Mouse (Mus musculus) embryonic facial prominence, embryonic 14.5 days (tissue): Measurements from ENCODE around the gene Dapk3. TPM values are rescaled to one million over a fixed set of nuclear protein-coding genes. Genes with fewer than 3 reads are reported as not detected.

Experiments used
- ATAC-seq: fragments of 200-750 bp; cut with Nextera tagmentation; 2 replicates; pipeline ENCODE4 v1.8.0; 2017; ENCODE audit warnings: low read depth, moderate number of reproducible peaks, moderate TSS enrichment
- DNase-seq: peaks from one replicate; pipeline ENCODE4 v3.0.0-alpha.2; 2015; ENCODE audit warnings: low spot score
- H3K27ac ChIP-seq: fragments of 300-500 bp; sonication (generic); replicated peaks from 2 replicates; pipeline ENCODE4 v1.5.1; 2014; ENCODE audit warnings: low read depth, mild to moderate bottlenecking, low read length, moderate library complexity
- H3K27me3 ChIP-seq: fragments of 300-500 bp; sonication (generic); replicated peaks from 2 replicates; pipeline ENCODE4 v1.6.1; 2014; ENCODE audit warnings: low read length; ENCODE audit not compliant: control insufficient read depth, insufficient read depth
- H3K36me3 ChIP-seq: fragments of 300-500 bp; sonication (generic); 2 replicates; pipeline ENCODE4 v1.6.1; 2014; ENCODE audit warnings: low read length, mixed read lengths; ENCODE audit not compliant: control insufficient read depth, insufficient read depth
- H3K4me1 ChIP-seq: fragments of 300-500 bp; sonication (generic); 2 replicates; pipeline ENCODE4 v1.6.1; 2014; ENCODE audit warnings: antibody characterized with exemption, low read length; ENCODE audit not compliant: control insufficient read depth, insufficient read depth
- H3K4me2 ChIP-seq: fragments of 300-500 bp; sonication (generic); 2 replicates; pipeline ENCODE4 v1.6.1; 2014; ENCODE audit warnings: low read depth, mild to moderate bottlenecking, low read length, moderate library complexity, mixed read lengths
- H3K4me3 ChIP-seq: fragments of 300-500 bp; sonication (generic); 2 replicates; pipeline ENCODE4 v1.5.1; 2014; ENCODE audit warnings: low read depth, mild to moderate bottlenecking, low read length
- H3K9ac ChIP-seq: fragments of 300-500 bp; sonication (generic); 2 replicates; pipeline ENCODE4 v1.6.1; 2014; ENCODE audit warnings: low read depth, mild to moderate bottlenecking, low read length, moderate library complexity, mixed read lengths
- H3K9me3 ChIP-seq: fragments of 300-500 bp; sonication (generic); 2 replicates; pipeline ENCODE4 v1.6.1; 2016; ENCODE audit warnings: low read length; ENCODE audit not compliant: control insufficient read depth
- WGBS: fragments of 180-500 bp; shearing (Covaris S2); extraction: QIAGEN DNeasy Blood & Tissue Kit; methylation state at CpG from one replicate; pipeline ENCODE4 v1.1.7; 2014; 5-methylcytosine and 5-hydroxymethylcytosine counted together
- polyA plus RNA-seq: library from polyadenylated mRNA; unstranded; fragments of >200 nt; fragmentation: Nextera tagmentation; extraction: Ambion mirVana; gene quantifications from 2 replicates; pipeline ENCODE4 v1.2.1, GENCODE M21; 2014

Dapk3 gene
- 53.4 and 58.3 TPM in 2 replicates for polyA plus RNA-seq

- DNase-seq, result peak; percentile 100
- Histone ChIP-seq H3K9ac (peak within 1 kb of the TSS; percentile 75), H3K4me3 (peak within 1 kb of the TSS; percentile 56), H3K36me3 (peaks cover 79% of the 10 kb centered on the region), H3K4me1 (no peaks in the 10 kb centered on the region; the same call in 1 of the 2 replicates), H3K27ac (peak within 1 kb of the TSS; percentile 77), H3K4me2 (peak within 1 kb of the TSS; percentile 66), H3K27me3 (no peaks in the 10 kb centered on the region), H3K9me3 (no peaks in the 10 kb centered on the region)
- 5% methylated on average over 50 of the region's 53 CpGs for WGBS
- ATAC-seq, result peak; percentile 95
Observed at GRCm38 (mm10) chr10:81182336-81183333, at the start of gene Dapk3. Dapk3 (plus strand) TSS chr10:81183005.

- Histone ChIP-seq H3K4me1 (peaks cover 23% of the 10 kb centered on the region), H3K27ac (no peak overlapping the region), H3K27me3 (peaks cover 25% of the 10 kb centered on the region), H3K36me3 (no peaks in the 10 kb centered on the region), H3K4me3 (0 out of 2 replicates have a peak overlapping the region, but pooled peaks have one; percentile 3), H3K4me2 (peak overlapping the region; percentile 15; the same call in 1 of the 2 replicates), H3K9ac (0 out of 2 replicates have a peak overlapping the region, but pooled peaks have one; percentile 25), H3K9me3 (no peaks in the 10 kb centered on the region)
- DNase-seq, result no peak
- ATAC-seq, result no peak
- 3% methylated on average over 13 of the region's 16 CpGs for WGBS
Observed at GRCm38 (mm10) chr10:81134181-81134587, 48.6 kb upstream of the Dapk3 start.

GRCm38 (mm10) chr10:81134966-81135681 lies 47.7 kb upstream of the Dapk3 start, which contains the start of gene Zbtb7a:
Zbtb7a (plus strand) TSS chr10:81135220.
- 3% methylated on average over 38 of the region's 41 CpGs for WGBS
- Histone ChIP-seq H3K36me3 (no peaks in the 10 kb centered on the region), H3K4me3 (peak within 1 kb of the TSS; percentile 88), H3K4me1 (peaks cover 26% of the 10 kb centered on the region), H3K27me3 (peaks cover 25% of the 10 kb centered on the region), H3K9me3 (no peaks in the 10 kb centered on the region), H3K27ac (peak within 1 kb of the TSS; percentile 98), H3K9ac (peak within 1 kb of the TSS; percentile 98), H3K4me2 (peak within 1 kb of the TSS; percentile 98)
- DNase-seq (peak; percentile 42), ATAC-seq (no peak)

GRCm38 (mm10) chr10:81135831-81136705 lies 46.7 kb upstream of the Dapk3 start:
- 1% methylated on average over 52 of the region's 86 CpGs for WGBS
- peak; percentile 38 for ATAC-seq

GRCm38 (mm10) chr10:81136706-81137231 lies 46.0 kb upstream of the Dapk3 start:
- under 1% methylated on average over 40 of the region's 50 CpGs for WGBS
- ATAC-seq (peak; percentile 41), DNase-seq (no peak)
- peak overlapping the region; percentile 98 for H3K4me2 ChIP-seq
- peaks cover 25% of the 10 kb centered on the region for H3K27me3 ChIP-seq
- H3K36me3 ChIP-seq, result no peaks in the 10 kb centered on the region
- H3K4me1 ChIP-seq, result peaks cover 35% of the 10 kb centered on the region
- no peaks in the 10 kb centered on the region for H3K9me3 ChIP-seq
- peak overlapping the region; percentile 98 for H3K27ac ChIP-seq
- H3K4me3 ChIP-seq, result peak overlapping the region; percentile 88
- peak overlapping the region; percentile 98 for H3K9ac ChIP-seq

More at GRCm38 (mm10) chr10:81135831-81136705, 46.7 kb upstream of the Dapk3 start:
- H3K36me3 ChIP-seq, result no peaks in the 10 kb centered on the region
- H3K9ac ChIP-seq, result peak overlapping the region; percentile 98
- peaks cover 25% of the 10 kb centered on the region for H3K27me3 ChIP-seq
- DNase-seq, result peak; percentile 91
- peak overlapping the region; percentile 98 for H3K27ac ChIP-seq
- H3K9me3 ChIP-seq, result no peaks in the 10 kb centered on the region
- H3K4me3 ChIP-seq, result peak overlapping the region; percentile 88
- H3K4me2 ChIP-seq, result peak overlapping the region; percentile 98
- peaks cover 35% of the 10 kb centered on the region for H3K4me1 ChIP-seq

- Histone ChIP-seq H3K9ac (peak overlapping the region; percentile 98), H3K27me3 (peaks cover 25% of the 10 kb centered on the region), H3K4me2 (peak overlapping the region; percentile 98), H3K4me1 (peaks cover 37% of the 10 kb centered on the region), H3K4me3 (peak overlapping the region; percentile 88), H3K36me3 (no peaks in the 10 kb centered on the region), H3K9me3 (no peaks in the 10 kb centered on the region), H3K27ac (peak overlapping the region; percentile 98)
- 0% methylated on average over 24 of the region's 89 CpGs for WGBS
- DNase-seq (peak; percentile 99), ATAC-seq (peak; percentile 95)
Observed at GRCm38 (mm10) chr10:81137252-81138130, 45.3 kb upstream of the Dapk3 start.

GRCm38 (mm10) chr10:81138131-81138782 lies 44.5 kb upstream of the Dapk3 start:
- DNase-seq, result peak; percentile 59
- under 1% methylated on average over 15 of the region's 24 CpGs for WGBS
- H3K4me1 ChIP-seq, result peaks cover 40% of the 10 kb centered on the region

More at GRCm38 (mm10) chr10:81138131-81138782, 44.5 kb upstream of the Dapk3 start:
- peaks cover 25% of the 10 kb centered on the region for H3K27me3 ChIP-seq
- no peaks in the 10 kb centered on the region for H3K9me3 ChIP-seq
- ATAC-seq, result no peak
- no peaks in the 10 kb centered on the region for H3K36me3 ChIP-seq
- peak overlapping the region; percentile 88 for H3K4me3 ChIP-seq
- peak overlapping the region; percentile 91 for H3K27ac ChIP-seq
- peak overlapping the region; percentile 92 for H3K4me2 ChIP-seq
- H3K9ac ChIP-seq, result peak overlapping the region; percentile 94
